Mouse (Mus musculus): ENCODE results near the gene Ift74.

DNA sequence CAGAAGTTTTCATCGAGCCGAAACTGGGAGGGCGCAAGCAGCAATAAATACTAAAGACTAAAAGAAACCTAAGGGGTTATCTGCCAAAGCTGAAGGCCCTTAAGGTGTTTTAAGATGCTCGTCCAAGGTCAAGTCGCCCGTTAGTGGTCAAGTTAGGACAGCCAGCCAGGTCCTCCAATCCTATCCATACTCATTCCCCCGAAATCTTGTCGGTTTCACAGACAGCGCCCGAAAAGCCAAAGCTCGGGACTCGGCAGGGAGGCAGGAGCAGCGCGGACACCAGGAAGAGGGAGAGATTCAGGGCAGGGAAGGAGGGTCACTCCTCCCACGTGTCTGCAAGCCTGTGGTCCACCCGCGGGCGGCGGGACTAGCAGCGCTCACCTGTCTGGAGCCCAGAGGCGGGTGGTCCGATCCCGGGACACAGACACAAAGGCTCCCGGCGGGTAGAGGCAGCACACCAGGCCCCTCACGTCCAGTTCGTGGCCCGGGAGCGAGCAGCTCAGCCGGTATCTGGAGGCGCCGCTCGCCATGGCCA, 11.7 kb upstream of the Ift74 start:
- TF ChIP-seq POLR2A (IDR thresholded peaks at IDR 0.05; ENCODE audit: borderline replicate concordance, control insufficient read depth, low read depth, low read length) (no peak), CTCF (IDR thresholded peaks at IDR 0.05; ENCODE audit: control insufficient read depth, insufficient read depth, low read length) (0 out of 2 replicates have a peak, but pooled peaks have one; percentile 2)
